Mouse (Mus musculus) cerebellum, adult 2 months (tissue): ENCODE data around the gene Tbc1d1. TPM values are rescaled to one million over a fixed set of nuclear protein-coding genes. Genes with fewer than 3 reads are reported as not detected.

Experiments
- DNase-seq, 2 experiments: peaks; one replicate each; pipeline ENCODE4 v3.0.0; 2021
- H3K27ac ChIP-seq: fragments of 200-500 bp; 2 replicates; pipeline ENCODE4 v1.5.1; 2012; ENCODE audit warnings: low read length, control low read depth, inconsistent platforms; ENCODE audit not compliant: insufficient read depth
- H3K27me3 ChIP-seq: fragments of 200-500 bp; 2 replicates; pipeline ENCODE4 v1.6.1; 2012; ENCODE audit warnings: inconsistent platforms, mild to moderate bottlenecking, low read length, moderate library complexity; ENCODE audit not compliant: control insufficient read depth, insufficient read depth
- H3K4me1 ChIP-seq: fragments of 200-500 bp; 2 replicates; pipeline ENCODE4 v1.6.1; 2011; ENCODE audit warnings: low read length; ENCODE audit not compliant: control insufficient read depth, insufficient read depth
- H3K4me3 ChIP-seq: fragments of 200-500 bp; replicated peaks from 2 replicates; pipeline ENCODE3; 2011; ENCODE audit warnings: mild to moderate bottlenecking, low read depth, low read length, control low read depth; ENCODE audit not compliant: insufficient read depth
- CTCF ChIP-seq: fragments of 200-500 bp; IDR thresholded peaks from 2 replicates; pipeline ENCODE4 v1.5.1; 2011; ENCODE audit warnings: low read depth, mild to moderate bottlenecking, control low read depth, low read length, moderate library complexity, borderline replicate concordance; ENCODE audit not compliant: insufficient read depth
- POLR2A ChIP-seq: fragments of 200-500 bp; IDR thresholded peaks from 2 replicates; pipeline ENCODE4 v1.6.1; 2011; ENCODE audit warnings: low read length, control low read depth, borderline replicate concordance; ENCODE audit not compliant: insufficient read depth
- WGBS: fragments of 180-500 bp; shearing (Covaris S2); methylation state at CpG from one replicate; pipeline ENCODE4 v1.1.7; 2018; 5-methylcytosine and 5-hydroxymethylcytosine counted together
- polyA plus RNA-seq: library from polyadenylated mRNA; depleted of rRNA; stranded (reverse); fragments of >200 nt; gene quantifications from 2 replicates; pipeline ENCODE4 v1.2.3, GENCODE M21; 2012

The Tbc1d1 gene
- polyA plus RNA-seq, 1 experiment, result 17.7 TPM

GRCm38 (mm10) chr5:64185257-64185656 lies 29.2 kb downstream of the Tbc1d1 start:
- TF ChIP-seq CTCF, result no peak
- WGBS, result 46% methylated on average over 7 of the region's 7 CpGs
- Histone ChIP-seq H3K4me1 (no peaks in the 10 kb centered on the region), H3K4me3 (no peak overlapping the region), H3K27ac (no peak overlapping the region), H3K27me3 (no peaks in the 10 kb centered on the region)
- no peak for DNase-seq

DNA sequence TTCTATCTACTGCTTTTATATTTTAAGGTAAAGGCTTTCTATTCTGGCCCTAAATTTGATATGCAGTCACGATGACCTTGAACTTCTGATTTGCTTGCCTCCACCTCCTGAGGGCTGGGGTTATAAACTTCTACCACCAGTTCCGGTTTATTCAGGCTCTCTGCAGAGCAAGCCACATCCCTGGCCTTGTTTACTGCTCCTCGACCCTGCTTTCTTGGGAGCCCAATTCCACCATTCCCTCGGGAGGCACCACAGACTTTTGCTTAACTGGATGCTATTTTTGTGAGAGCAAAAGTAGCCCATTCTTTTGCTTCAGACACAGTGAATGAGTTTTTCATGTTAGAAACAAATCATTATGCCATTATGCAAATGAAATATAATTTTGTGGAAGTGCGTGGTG lies 30.5 kb downstream of the Tbc1d1 start:
- no peak for DNase-seq

GRCm38 (mm10) chr5:64188083-64188648 lies 32.1 kb downstream of the Tbc1d1 start:
- no peak for DNase-seq
- TF ChIP-seq CTCF, result no peak
- no peak for TF ChIP-seq POLR2A
- Histone ChIP-seq H3K4me1 (no peaks in the 10 kb centered on the region), H3K27ac (no peak overlapping the region), H3K27me3 (no peaks in the 10 kb centered on the region; the same call in 1 of the 2 replicates), H3K4me3 (no peak overlapping the region)
- 33% methylated on average over 3 of the region's 3 CpGs for WGBS

More for the DNA sequence above, 30.5 kb downstream of the Tbc1d1 start:
- Histone ChIP-seq H3K4me1 (no peaks in the 10 kb centered on the region), H3K27ac (no peak overlapping the region), H3K4me3 (no peak overlapping the region), H3K27me3 (no peaks in the 10 kb centered on the region)
- WGBS, result 77% methylated on average over 5 of the region's 5 CpGs
- TF ChIP-seq POLR2A, result no peak
- no peak for TF ChIP-seq CTCF

- H3K27ac ChIP-seq, result no peak overlapping the region
- WGBS, result 80% methylated on average over 5 of the region's 5 CpGs
- TF ChIP-seq POLR2A, result no peak
- TF ChIP-seq CTCF, result no peak
Measured at GRCm38 (mm10) chr5:64190892-64191291, 34.8 kb downstream of the Tbc1d1 start.

GRCm38 (mm10) chr5:64193353-64193752 lies 37.2 kb downstream of the Tbc1d1 start:
- H3K4me3 ChIP-seq, result no peak overlapping the region
- H3K4me1 ChIP-seq, result peaks cover 12% of the 10 kb centered on the region
- H3K27me3 ChIP-seq, result no peaks in the 10 kb centered on the region; the same call in 1 of the 2 replicates
- DNase-seq, result no peak
- TF ChIP-seq POLR2A (no peak), CTCF (no peak)
- WGBS, result 85% methylated on average over 11 of the region's 11 CpGs
- H3K27ac ChIP-seq, result no peak overlapping the region

More at GRCm38 (mm10) chr5:64190892-64191291, 34.8 kb downstream of the Tbc1d1 start:
- H3K27me3 ChIP-seq, result no peaks in the 10 kb centered on the region; the same call in 1 of the 2 replicates
- H3K4me3 ChIP-seq, result no peak overlapping the region
- no peak for DNase-seq
- H3K4me1 ChIP-seq, result peaks cover 7% of the 10 kb centered on the region; the same call in 1 of the 2 replicates

- no peaks in the 10 kb centered on the region; the same call in 1 of the 2 replicates for H3K27me3 ChIP-seq
- WGBS, result 48% methylated on average over 1 of the region's 1 CpGs
- H3K4me3 ChIP-seq, result no peak overlapping the region
- DNase-seq, result peak; percentile 52 to 77
- no peak overlapping the region for H3K27ac ChIP-seq
- TF ChIP-seq CTCF (no peak), POLR2A (no peak)
- peaks cover 12% of the 10 kb centered on the region for H3K4me1 ChIP-seq
Measured at GRCm38 (mm10) chr5:64196250-64196865, 40.3 kb downstream of the Tbc1d1 start.

DNA sequence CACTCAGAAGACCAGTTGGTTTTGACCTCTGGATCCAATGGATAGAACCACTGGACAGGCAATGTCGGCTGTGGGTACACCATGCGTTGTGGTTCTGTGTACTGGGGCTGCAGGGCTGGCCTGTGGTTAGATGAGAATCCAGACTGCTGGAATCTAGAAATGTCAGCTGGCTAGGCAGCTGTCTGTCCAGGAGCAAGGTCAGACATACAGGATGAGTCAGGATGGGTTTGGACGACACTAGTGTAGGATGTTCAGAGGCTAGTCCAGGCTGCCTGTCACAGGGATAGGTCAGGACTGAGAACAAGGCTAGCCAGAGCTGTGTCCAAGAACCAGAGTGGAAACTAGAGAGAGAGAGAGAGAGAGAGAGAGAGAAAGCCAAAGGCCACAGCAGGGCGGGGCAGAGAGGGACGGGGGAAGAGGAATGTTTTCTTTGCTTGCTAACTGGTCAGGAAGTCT lies 40.8 kb downstream of the Tbc1d1 start:
- Histone ChIP-seq H3K27me3 (no peaks in the 10 kb centered on the region; the same call in 1 of the 2 replicates), H3K4me1 (peaks cover 12% of the 10 kb centered on the region), H3K27ac (no peak overlapping the region), H3K4me3 (no peak overlapping the region)
- TF ChIP-seq POLR2A (no peak), CTCF (no peak)
- DNase-seq, result no peak
- 81% methylated on average over 5 of the region's 5 CpGs for WGBS

GRCm38 (mm10) chr5:64198624-64199023 lies 42.5 kb downstream of the Tbc1d1 start:
- WGBS, result 95% methylated on average over 7 of the region's 7 CpGs
- no peak overlapping the region for H3K4me3 ChIP-seq
- no peaks in the 10 kb centered on the region for H3K27me3 ChIP-seq
- H3K27ac ChIP-seq, result no peak overlapping the region
- H3K4me1 ChIP-seq, result peaks cover 12% of the 10 kb centered on the region
- TF ChIP-seq POLR2A (no peak), CTCF (no peak)
- DNase-seq, result no peak
